Mouse (Mus musculus) lung, adult 18-20 months (tissue): Measurements from ENCODE around the gene Zim1.

Source experiments
- DNase-seq, 2 experiments: peaks; one replicate each; pipeline ENCODE4 v3.0.0; 2022; ENCODE audit warnings: mixed read lengths in 2 of 2

Gene Zim1

GRCm38 (mm10) chr7:6650526-6650925 is 45.7 kb downstream of the Zim1 start:
- DNase-seq = no peak

DNA sequence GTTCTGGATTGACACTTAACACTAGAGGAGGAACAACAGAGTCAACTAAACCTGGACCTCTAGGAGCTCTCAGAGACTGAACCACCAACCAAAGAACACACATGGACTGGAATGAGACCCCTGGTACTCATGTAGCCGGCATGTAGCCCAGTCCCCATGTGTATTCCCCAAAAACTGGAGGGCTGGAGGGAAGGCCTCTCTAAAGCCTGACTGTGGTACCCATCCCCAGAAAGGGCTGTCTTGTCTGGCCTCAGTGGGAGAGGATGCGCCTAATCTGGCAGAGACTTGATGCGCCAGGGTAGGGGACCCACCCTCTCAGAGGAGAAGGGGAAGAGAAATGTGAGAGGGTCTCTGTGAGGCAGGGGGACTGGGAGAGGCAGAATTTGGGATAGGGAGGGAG is 50.4 kb downstream of the Zim1 start:
- no peak for DNase-seq

- no peak for DNase-seq
Observed at GRCm38 (mm10) chr7:6638076-6638475, 58.2 kb downstream of the Zim1 start.

- no peak for DNase-seq
Observed at GRCm38 (mm10) chr7:6636741-6637140, 59.5 kb downstream of the Zim1 start.

DNA sequence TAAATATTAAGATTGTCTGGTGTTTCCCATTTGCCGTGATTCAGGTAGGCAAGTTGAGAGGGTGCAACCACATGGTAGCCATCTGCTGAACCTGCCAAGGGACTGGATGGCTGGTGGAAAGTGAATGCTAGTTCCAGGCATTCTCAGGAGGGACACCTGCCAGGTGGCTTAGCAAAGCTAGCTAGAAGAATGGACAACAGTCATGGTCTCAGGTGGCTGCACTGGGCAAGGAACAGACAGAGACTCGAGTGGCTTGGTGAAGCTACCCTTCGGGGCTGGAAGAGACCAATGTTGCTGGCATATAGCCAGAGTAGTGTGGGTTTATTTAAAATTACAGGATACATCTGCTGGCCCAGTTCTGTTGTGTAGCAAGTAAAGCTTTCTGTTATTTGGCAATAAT is 60.4 kb downstream of the Zim1 start:
- DNase-seq = no peak
